Mouse (Mus musculus): ENCODE data around the gene Slc29a2. TPM values are rescaled to one million over a fixed set of nuclear protein-coding genes. Genes with fewer than 3 reads are reported as not detected.

Slc29a2 gene
- total and polyA plus RNA-seq, 2 experiments, result 0.28 to 2.3 TPM

DNA sequence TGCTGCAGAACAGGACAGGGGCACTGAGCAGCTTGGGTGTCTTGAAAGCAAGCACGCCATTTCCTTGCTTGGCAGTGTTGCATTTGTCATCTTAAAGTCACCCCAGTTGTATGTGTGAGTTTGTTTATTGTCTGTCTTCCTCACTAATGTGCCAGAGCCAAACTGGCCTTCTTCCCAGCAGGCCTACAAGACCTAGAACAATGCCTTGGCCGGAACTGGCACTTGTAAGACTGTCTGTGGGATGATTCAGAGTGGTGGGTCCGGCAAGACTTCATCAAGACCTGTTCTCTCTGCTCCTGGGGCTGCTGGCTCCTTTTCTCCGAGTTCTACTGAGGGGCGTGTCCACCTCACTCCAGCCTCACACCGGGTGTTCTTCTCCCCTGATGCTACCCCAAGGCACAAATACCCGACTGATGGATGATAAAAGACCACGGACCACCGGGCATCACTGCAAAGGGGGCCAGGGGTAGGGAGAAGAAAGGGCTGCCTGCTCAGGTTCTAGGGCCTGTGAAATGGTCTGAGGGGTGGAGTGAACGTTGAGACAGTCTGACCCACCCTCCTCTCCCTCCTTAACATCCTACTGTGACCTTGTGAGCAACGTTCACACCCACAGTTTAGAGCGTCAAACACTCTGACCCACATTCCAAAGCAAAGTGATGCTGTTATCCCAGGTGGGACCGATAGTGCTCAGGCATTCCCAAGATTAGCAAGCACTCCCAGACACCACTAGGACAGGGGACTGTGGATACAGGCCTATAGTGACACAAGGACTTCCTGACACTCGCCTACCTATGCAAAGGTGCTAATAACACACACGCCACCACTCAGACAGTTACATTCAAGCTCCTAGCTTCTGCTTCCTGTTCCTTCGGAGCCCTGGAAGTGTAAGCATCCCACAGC lies 34.5 kb downstream of the Slc29a2 start:
- H3K27ac ChIP-seq (replicated peaks; ENCODE audit: insufficient read depth, low read depth, low read length), result no peak overlapping the region
- TF ChIP-seq POLR2A (IDR thresholded peaks at IDR 0.05; ENCODE audit: extremely low read depth, insufficient read depth, low read length) (no peak), CTCF (IDR thresholded peaks at IDR 0.05; ENCODE audit: low read depth, low read length) (no peak)
- H3K4me1 ChIP-seq (ENCODE audit: control insufficient read depth, insufficient read depth, low read length), result no peaks in the 10 kb centered on the region

GRCm38 (mm10) chr19:5058801-5059771 lies 35.4 kb downstream of the Slc29a2 start:
- no peak overlapping the region for H3K9ac ChIP-seq (ENCODE audit: low read depth, low read length)
- WGBS, result 28% methylated on average over 10 of the region's 10 CpGs
- no peak overlapping the region for H3K4me3 ChIP-seq (ENCODE audit: insufficient read depth, low read depth, low read length)
- H3K27ac ChIP-seq (replicated peaks; ENCODE audit: insufficient read depth, low read depth, low read length), result no peak overlapping the region; the same call in 1 of the 2 replicates
- H3K79me2 ChIP-seq (ENCODE audit: control insufficient read depth, insufficient read depth, low read length), result no peaks in the 10 kb centered on the region
- H3K36me3 ChIP-seq (ENCODE audit: control insufficient read depth, insufficient read depth, low read length), result no peaks in the 10 kb centered on the region
- no peaks in the 10 kb centered on the region for H3K27me3 ChIP-seq (ENCODE audit: control insufficient read depth, insufficient read depth, low read length)
- no peak for DNase-seq (ENCODE audit: extremely low read depth, low read depth, low spot score)
- no peaks in the 10 kb centered on the region for H3K4me1 ChIP-seq (ENCODE audit: control insufficient read depth, insufficient read depth, low read length)
- TF ChIP-seq CTCF (IDR thresholded peaks at IDR 0.05; ENCODE audit: low read depth, low read length), result no peak
- no peak for TF ChIP-seq POLR2A (IDR thresholded peaks at IDR 0.05; ENCODE audit: extremely low read depth, insufficient read depth, low read length)

More for the DNA sequence above, 34.5 kb downstream of the Slc29a2 start:
- Histone ChIP-seq H3K4me3 (ENCODE audit: insufficient read depth, low read depth, low read length) (no peak overlapping the region), H3K9ac (ENCODE audit: low read depth, low read length) (no peak overlapping the region), H3K36me3 (ENCODE audit: control insufficient read depth, insufficient read depth, low read length) (no peaks in the 10 kb centered on the region), H3K79me2 (ENCODE audit: control insufficient read depth, insufficient read depth, low read length) (no peaks in the 10 kb centered on the region), H3K27me3 (ENCODE audit: control insufficient read depth, insufficient read depth, low read length) (no peaks in the 10 kb centered on the region)
- no peak for DNase-seq (ENCODE audit: extremely low read depth, low read depth, low spot score)
- 46% methylated on average over 16 of the region's 16 CpGs for WGBS

- H3K4me3 ChIP-seq (ENCODE audit: insufficient read depth, low read depth, low read length), result no peak overlapping the region
- no peaks in the 10 kb centered on the region for H3K4me1 ChIP-seq (ENCODE audit: control insufficient read depth, insufficient read depth, low read length)
- no peaks in the 10 kb centered on the region for H3K36me3 ChIP-seq (ENCODE audit: control insufficient read depth, insufficient read depth, low read length)
- no peak for TF ChIP-seq POLR2A (IDR thresholded peaks at IDR 0.05; ENCODE audit: extremely low read depth, insufficient read depth, low read length)
- no peak for TF ChIP-seq CTCF (IDR thresholded peaks at IDR 0.05; ENCODE audit: low read depth, low read length)
- H3K27ac ChIP-seq (replicated peaks; ENCODE audit: insufficient read depth, low read depth, low read length), result no peak overlapping the region
- no peaks in the 10 kb centered on the region for H3K79me2 ChIP-seq (ENCODE audit: control insufficient read depth, insufficient read depth, low read length)
- DNase-seq (ENCODE audit: extremely low read depth, low read depth, low spot score), result no peak
- H3K9ac ChIP-seq (ENCODE audit: low read depth, low read length), result no peak overlapping the region
- H3K27me3 ChIP-seq (ENCODE audit: control insufficient read depth, insufficient read depth, low read length), result no peaks in the 10 kb centered on the region
- 51% methylated on average over 5 of the region's 5 CpGs for WGBS
These were observed 37.0 kb downstream of the Slc29a2 start for GRCm38 (mm10) chr19:5060365-5061330.

- Histone ChIP-seq H3K36me3 (ENCODE audit: control insufficient read depth, insufficient read depth, low read length) (no peaks in the 10 kb centered on the region), H3K79me2 (ENCODE audit: control insufficient read depth, insufficient read depth, low read length) (no peaks in the 10 kb centered on the region), H3K27ac (replicated peaks; ENCODE audit: insufficient read depth, low read depth, low read length) (no peak overlapping the region), H3K9ac (ENCODE audit: low read depth, low read length) (no peak overlapping the region), H3K27me3 (ENCODE audit: control insufficient read depth, insufficient read depth, low read length) (no peaks in the 10 kb centered on the region), H3K4me3 (ENCODE audit: insufficient read depth, low read depth, low read length) (no peak overlapping the region), H3K4me1 (ENCODE audit: control insufficient read depth, insufficient read depth, low read length) (no peaks in the 10 kb centered on the region)
- WGBS, result 85% methylated on average over 5 of the region's 5 CpGs
- no peak for TF ChIP-seq POLR2A (IDR thresholded peaks at IDR 0.05; ENCODE audit: extremely low read depth, insufficient read depth, low read length)
- no peak for DNase-seq (ENCODE audit: extremely low read depth, low read depth, low spot score)
These were observed 38.4 kb downstream of the Slc29a2 start for GRCm38 (mm10) chr19:5062041-5062440.

DNA sequence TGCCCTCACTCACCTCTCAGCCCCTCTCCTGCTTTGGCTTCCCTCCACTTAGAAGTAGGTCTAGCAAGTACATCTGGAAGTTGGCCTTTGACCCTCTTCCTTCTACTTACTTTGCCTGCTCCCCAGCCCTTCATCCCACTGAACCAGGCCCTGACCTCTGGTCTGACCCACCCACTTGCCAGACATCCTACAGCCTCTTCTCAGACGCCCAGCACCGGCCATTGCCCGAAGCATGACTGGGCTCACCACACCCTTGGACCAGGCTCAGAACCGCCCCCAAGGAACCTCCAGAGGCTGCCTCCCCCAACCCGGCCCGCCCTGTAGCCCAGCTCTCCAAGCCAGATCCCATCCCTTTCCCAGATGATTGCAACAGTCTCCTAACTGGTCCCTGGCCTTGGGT lies 38.8 kb downstream of the Slc29a2 start:
- H3K79me2 ChIP-seq (ENCODE audit: control insufficient read depth, insufficient read depth, low read length), result no peaks in the 10 kb centered on the region
- H3K27me3 ChIP-seq (ENCODE audit: control insufficient read depth, insufficient read depth, low read length), result no peaks in the 10 kb centered on the region
- no peak overlapping the region for H3K4me3 ChIP-seq (ENCODE audit: insufficient read depth, low read depth, low read length)
- H3K4me1 ChIP-seq (ENCODE audit: control insufficient read depth, insufficient read depth, low read length), result no peaks in the 10 kb centered on the region
- DNase-seq (ENCODE audit: extremely low read depth, low read depth, low spot score), result no peak
- 89% methylated on average over 6 of the region's 6 CpGs for WGBS
- no peaks in the 10 kb centered on the region for H3K36me3 ChIP-seq (ENCODE audit: control insufficient read depth, insufficient read depth, low read length)
- no peak overlapping the region for H3K27ac ChIP-seq (replicated peaks; ENCODE audit: insufficient read depth, low read depth, low read length)
- H3K9ac ChIP-seq (ENCODE audit: low read depth, low read length), result no peak overlapping the region
- no peak for TF ChIP-seq POLR2A (IDR thresholded peaks at IDR 0.05; ENCODE audit: extremely low read depth, insufficient read depth, low read length)
- no peak for TF ChIP-seq CTCF (IDR thresholded peaks at IDR 0.05; ENCODE audit: low read depth, low read length)

All from liver, adult 2 months (tissue).